ENCODE assay signal across 23 mouse cellular contexts in genomic region chr19:41248271-41248670, GRCm38 (mm10). TPM values are rescaled to one million over a fixed set of nuclear protein-coding genes. Genes with fewer than 3 reads are reported as not detected.
DNase-seq lines count a peak whose midpoint lies in the region; ATAC-seq and TF ChIP-seq lines count a peak whose summit lies in the region.
"Had no signal": no experiment of that assay in that cellular context is flagged by ENCODE, and none has a peak within 500 bp of the region (broad histone marks: within the 10 kb centered on the region; RNA-seq: fewer than 3 reads in every experiment).

No protein-coding gene starts in this region.

- H3K27ac ChIP-seq in heart, embryonic 13.5 days (replicated peaks), result peak overlapping the region; percentile 69
- H3K27ac ChIP-seq in lung, postnatal 0 days (ENCODE audit: low read length), result peak overlapping the region; percentile 57; the same call in 1 of the 2 replicates
- H3K27ac ChIP-seq: embryonic facial prominence, embryonic 13.5 days; forebrain, embryonic 13.5 days; hindbrain, embryonic 12.5 days had no signal

- ATAC-seq in heart, embryonic 13.5 days (ENCODE audit: extremely low read depth, insufficient number of reproducible peaks, low FRiP score, low TSS enrichment), result no peak
- ATAC-seq in lung, postnatal 0 days, result peak; percentile 30
- peak; percentile 56 for ATAC-seq in Patski
- ATAC-seq: CD4-positive, CD25-positive, alpha-beta regulatory T cell, adult 4 months; forebrain, embryonic 13.5 days; forebrain, postnatal 0 days; hindbrain, embryonic 16.5 days; inflammation-experienced regulatory T-cells, adult 6 months had no signal

- peaks cover 45% of the 10 kb centered on the region for H3K4me1 ChIP-seq in heart, embryonic 13.5 days
- H3K4me1 ChIP-seq in lung, postnatal 0 days (ENCODE audit: insufficient read depth, low read depth, low read length), result no peaks in the 10 kb centered on the region; the same call in 1 of the 2 replicates
- H3K4me1 ChIP-seq: forebrain, embryonic 13.5 days; hindbrain, embryonic 12.5 days had no signal

- CTCF ChIA-PET in Patski (lab: Charles Lee), result interaction anchor here (3.9 kb wide), 1 partner anchor 10 kb away, joined by 22 read pairs; no protein-coding TSS in a partner anchor

- no peak for TF ChIP-seq CTCF in lung, postnatal 0 days (IDR thresholded peaks at IDR 0.05)
- no peak for TF ChIP-seq CTCF in Patski (IDR thresholded peaks at IDR 0.05)

- H3K36me3 ChIP-seq in heart, embryonic 13.5 days, result peaks cover 46% of the 10 kb centered on the region
- H3K36me3 ChIP-seq in lung, postnatal 0 days (ENCODE audit: insufficient read depth, low read length), result peaks cover 14% of the 10 kb centered on the region; the same call in 1 of the 2 replicates

- no peaks in the 10 kb centered on the region for H3K9me3 ChIP-seq in heart, embryonic 13.5 days
- H3K9me3 ChIP-seq in lung, postnatal 0 days (ENCODE audit: low read length), result no peaks in the 10 kb centered on the region
- H3K9me3 ChIP-seq: embryonic facial prominence, embryonic 13.5 days; forebrain, embryonic 13.5 days; G1E; heart, embryonic 10.5 days; hindbrain, embryonic 12.5 days had no signal

- no peak overlapping the region for H3K9ac ChIP-seq in heart, embryonic 13.5 days
- no peak overlapping the region for H3K9ac ChIP-seq in lung, postnatal 0 days (replicated peaks; ENCODE audit: low read depth)
- H3K9ac ChIP-seq: embryonic facial prominence, embryonic 13.5 days; forebrain, embryonic 13.5 days; forebrain, postnatal 0 days; hindbrain, embryonic 12.5 days had no signal

- in situ Hi-C loops in Patski (cut with MboI; ENCODE audit: low pct_unique_long_range_greater_than_20kb), result no loop called here

- no peak for DNase-seq in heart, postnatal 4 days
- no peak for DNase-seq in lung, postnatal 0 days (ENCODE audit: low spot score)
- DNase-seq in lung, postnatal 25 days (ENCODE audit: low spot score), result no peak
- DNase-seq in Patski (ENCODE audit: low read depth, low spot score), result no peak
- no peak for DNase-seq in gastrocnemius, postnatal 36 days
- DNase-seq: adrenal gland, adult 2 months; adrenal gland, postnatal 25 days; B cell, adult 2 months; cerebellum, adult 18-20 months; cerebellum, adult 9-11 months; cerebellum, postnatal 36 days; forebrain, postnatal 0 days; heart, adult 18-20 months; heart, postnatal 14 days had no signal

- WGBS in heart, embryonic 13.5 days, result 69% methylated on average over 3 of the region's 3 CpGs
- 85% methylated on average over 3 of the region's 3 CpGs for WGBS in lung, postnatal 0 days

- POLR2A ChIA-PET in Patski (lab: Charles Lee), result no interaction called here

- no peak overlapping the region for H3K4me3 ChIP-seq in heart, embryonic 13.5 days
- no peak overlapping the region for H3K4me3 ChIP-seq in lung, postnatal 0 days (ENCODE audit: low read depth, low read length)
- H3K4me3 ChIP-seq: embryonic facial prominence, embryonic 13.5 days; forebrain, embryonic 13.5 days; heart, embryonic 10.5 days; hindbrain, embryonic 12.5 days had no signal

- H3K4me2 ChIP-seq in heart, embryonic 13.5 days, result no peak overlapping the region
- H3K4me2 ChIP-seq in lung, postnatal 0 days (replicated peaks; ENCODE audit: low read depth, low read length), result no peak overlapping the region
- H3K4me2 ChIP-seq: embryonic facial prominence, embryonic 13.5 days; forebrain, embryonic 13.5 days; hindbrain, embryonic 12.5 days had no signal

- intact Hi-C loops in gastrocnemius, postnatal 36 days (cut with DNase I), result loop anchor here (5.0 kb wide), 1 partner anchor 161 kb away; no protein-coding TSS in a partner anchor

- no peak; the same call in 1 of the 2 replicates for TF ChIP-seq EP300 in lung, postnatal 0 days (IDR thresholded peaks at IDR 0.05)

- H3K27me3 ChIP-seq in heart, embryonic 13.5 days (replicated peaks), result no peaks in the 10 kb centered on the region
- H3K27me3 ChIP-seq in lung, postnatal 0 days (replicated peaks; ENCODE audit: insufficient read depth, low read length), result no peaks in the 10 kb centered on the region
- H3K27me3 ChIP-seq in Patski, result no peaks in the 10 kb centered on the region
- H3K27me3 ChIP-seq: embryonic facial prominence, embryonic 13.5 days; forebrain, embryonic 13.5 days; hindbrain, embryonic 12.5 days had no signal

RNA-seq across cellular contexts. Expression of gene Tm9sf3, which starts 15.5 kb away (rescaled TPM):
- 87.9 and 92.9 TPM in 2 replicates for polyA plus RNA-seq in heart, embryonic 13.5 days (2015; fragmentation: Nextera tagmentation; extraction: Ambion mirVana)
- 100 to 1,000 TPM; 119 TPM for total RNA-seq in heart, postnatal 4 days (2021)
- 93.7 and 109 TPM in 2 replicates for polyA plus RNA-seq in lung, postnatal 0 days (2015; fragmentation: Nextera tagmentation; extraction: Ambion mirVana)
- polyA plus RNA-seq in Patski (2021), result 304 TPM
- total RNA-seq in gastrocnemius, postnatal 36 days (2021), result 10 to 100 TPM; 57.8 to 63.3 TPM

RNA-seq across cellular contexts. Expression of gene Tll2, which starts 41.6 kb away (rescaled TPM):
- 0.05 TPM in 1 of 2 replicates, not detected in the other for polyA plus RNA-seq in heart, embryonic 13.5 days (2015; fragmentation: Nextera tagmentation; extraction: Ambion mirVana)
- total RNA-seq in heart, postnatal 4 days (2021), result 1 to 10 TPM; 2.3 to 2.4 TPM
- not detected in 2 replicates for polyA plus RNA-seq in lung, postnatal 0 days (2015; fragmentation: Nextera tagmentation; extraction: Ambion mirVana)
- polyA plus RNA-seq in Patski (2021), result 0.03 TPM
- total RNA-seq in gastrocnemius, postnatal 36 days (2021), result under 1 TPM; 0.07 to 0.08 TPM
- total RNA-seq: adrenal gland, adult 2 months; G1E had no signal
- polyA plus RNA-seq: CD4-positive, CD25-positive, alpha-beta regulatory T cell, adult 4 months; G1E; heart, embryonic 10.5 days; inflammation-experienced regulatory T-cells, adult 6 months had no signal
